Mouse (Mus musculus) lung, postnatal 14 days (tissue): ENCODE measurements around the gene Emilin2.

Experiments used
- DNase-seq: peaks from one replicate; pipeline ENCODE4 v3.0.0; 2021

Emilin2 gene

DNA sequence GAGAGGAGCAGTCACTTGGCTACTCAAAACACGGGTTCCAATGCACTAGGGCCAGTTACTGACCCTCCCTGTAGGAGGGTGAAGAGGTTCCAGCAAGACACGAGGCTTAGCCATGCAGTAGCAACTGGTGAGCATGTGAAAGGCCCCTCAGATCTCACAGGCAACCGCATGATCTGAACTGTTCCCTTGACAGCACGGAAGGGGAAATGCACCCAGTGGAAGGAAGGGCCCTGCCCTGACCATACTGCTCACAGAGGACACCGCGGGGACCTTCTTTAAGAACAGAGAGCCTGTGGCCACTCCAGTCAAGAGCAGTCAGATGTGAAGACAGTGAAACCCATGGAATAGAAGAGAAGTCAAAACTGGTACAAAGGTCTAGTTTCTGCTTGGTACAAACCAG lies 48.6 kb downstream of the Emilin2 start:
- no peak for DNase-seq

DNA sequence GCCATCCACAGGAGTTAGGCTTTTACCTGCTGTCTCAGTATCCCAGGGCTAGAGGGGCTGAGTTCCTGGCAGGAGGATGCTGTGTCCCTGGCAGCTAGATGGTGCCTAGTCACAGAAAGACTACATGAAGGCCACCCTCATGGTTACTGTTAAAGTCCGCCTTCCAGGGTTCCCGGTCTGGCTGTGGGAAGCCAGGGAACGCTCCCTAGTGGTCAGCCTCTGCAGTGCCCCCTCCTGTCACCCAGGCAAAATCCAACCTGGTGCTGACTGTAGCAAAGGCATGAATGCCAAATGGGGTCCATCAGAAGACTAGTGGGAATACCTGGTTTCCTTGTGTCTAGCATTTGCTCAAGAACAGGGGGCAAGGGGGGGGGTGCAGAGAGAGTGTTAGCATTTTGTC lies 51.1 kb downstream of the Emilin2 start:
- no peak for DNase-seq

DNA sequence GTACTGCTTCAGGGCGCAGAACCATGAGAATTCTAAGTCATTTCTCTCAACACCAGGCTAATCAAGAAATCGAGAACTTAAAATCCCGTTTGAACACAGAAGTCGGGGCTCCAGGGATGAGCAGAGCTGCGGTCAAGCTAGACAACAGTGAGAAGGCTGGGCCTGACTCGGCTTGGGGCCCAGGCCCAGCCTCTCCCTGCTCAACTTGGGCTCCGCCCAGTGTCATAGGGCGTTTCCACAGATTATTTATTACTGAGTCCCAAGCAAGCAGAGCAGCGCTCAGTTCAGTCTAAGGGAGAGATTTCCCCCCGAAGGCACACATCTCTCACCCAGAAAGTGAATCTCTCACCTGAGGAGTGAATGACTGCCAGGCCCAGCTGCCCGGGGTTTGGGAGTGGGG lies 52.1 kb downstream of the Emilin2 start:
- no peak for DNase-seq

DNA sequence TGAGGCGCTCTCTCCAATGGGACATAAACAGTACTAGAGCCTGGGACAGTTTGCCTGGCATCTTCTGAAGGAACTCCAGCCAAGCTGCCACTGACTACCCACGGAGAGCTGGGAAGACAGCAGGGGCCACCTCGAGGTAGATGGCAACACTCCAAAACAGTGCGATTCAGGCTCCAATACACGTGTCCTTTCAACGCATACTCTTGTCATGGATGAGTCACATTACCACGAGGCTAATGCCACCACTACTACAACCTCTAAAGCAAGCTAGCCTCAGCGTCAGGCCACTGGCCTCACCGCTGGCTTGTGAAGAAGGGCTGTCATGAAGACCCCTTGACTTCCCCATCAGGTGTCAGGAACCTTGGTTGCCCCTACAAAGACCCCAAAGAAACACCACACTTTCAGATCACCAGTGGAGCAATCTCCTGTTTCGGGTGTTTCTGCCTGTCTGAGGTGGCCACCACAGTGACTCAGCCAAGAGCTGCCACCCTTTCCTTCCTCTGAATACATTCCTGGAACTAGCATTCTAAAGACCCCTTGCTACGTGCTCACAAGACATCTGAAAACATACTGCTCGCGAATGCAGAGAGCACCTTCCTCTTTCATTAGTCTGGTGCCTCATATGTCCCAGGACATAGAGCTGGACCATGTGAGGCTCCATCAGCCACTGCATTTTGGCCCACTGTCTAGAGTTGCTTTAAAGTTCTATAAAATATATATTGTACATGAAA lies 54.8 kb downstream of the Emilin2 start:
- DNase-seq: no peak

DNA sequence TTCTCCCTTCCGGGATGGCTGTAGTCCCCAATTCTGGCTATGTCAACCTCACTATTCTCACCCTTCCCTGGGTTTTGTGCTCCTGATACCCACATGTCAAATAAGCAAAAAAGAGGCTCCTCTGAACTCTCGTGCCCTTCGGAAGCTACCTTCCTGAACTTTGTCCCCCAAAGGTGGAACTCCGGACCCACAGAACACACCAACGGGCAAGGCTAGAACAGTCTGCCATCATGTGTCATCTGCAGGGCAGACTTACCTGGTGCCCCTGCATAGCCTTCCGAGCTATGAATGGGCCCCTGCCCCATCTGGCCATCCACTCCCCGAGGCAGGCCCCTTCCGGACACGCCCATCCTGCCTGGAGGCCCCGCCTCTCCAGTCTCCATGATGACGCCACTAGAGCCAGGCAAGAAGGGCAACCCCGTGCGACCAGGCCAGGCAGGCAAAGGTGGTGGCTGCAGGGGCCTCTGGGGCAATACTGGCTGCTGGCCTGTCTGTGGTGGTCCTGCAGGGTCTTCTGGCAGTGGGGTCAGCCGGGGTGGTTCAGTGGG lies 55.6 kb downstream of the Emilin2 start:
- no peak for DNase-seq

DNA sequence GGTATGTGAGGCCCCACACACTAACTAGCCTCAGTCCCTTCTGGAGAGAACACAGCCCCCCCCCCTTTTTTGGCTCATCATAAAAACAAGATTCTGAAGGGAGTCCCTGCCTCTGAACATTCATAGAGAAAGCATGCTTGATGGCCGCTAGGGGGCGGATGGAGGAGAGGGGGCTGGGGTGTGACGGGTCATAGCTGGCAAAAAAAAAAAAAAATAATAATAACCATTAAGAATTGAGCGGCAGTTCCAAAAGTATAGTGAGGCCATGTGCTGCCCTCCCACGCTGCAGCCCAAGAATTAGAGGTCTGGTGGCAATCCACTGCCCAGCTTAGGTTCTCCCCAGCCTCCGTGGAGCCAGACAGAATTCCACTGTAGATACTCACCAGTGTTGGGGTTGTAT lies 57.0 kb downstream of the Emilin2 start:
- DNase-seq: peak; percentile 51

DNA sequence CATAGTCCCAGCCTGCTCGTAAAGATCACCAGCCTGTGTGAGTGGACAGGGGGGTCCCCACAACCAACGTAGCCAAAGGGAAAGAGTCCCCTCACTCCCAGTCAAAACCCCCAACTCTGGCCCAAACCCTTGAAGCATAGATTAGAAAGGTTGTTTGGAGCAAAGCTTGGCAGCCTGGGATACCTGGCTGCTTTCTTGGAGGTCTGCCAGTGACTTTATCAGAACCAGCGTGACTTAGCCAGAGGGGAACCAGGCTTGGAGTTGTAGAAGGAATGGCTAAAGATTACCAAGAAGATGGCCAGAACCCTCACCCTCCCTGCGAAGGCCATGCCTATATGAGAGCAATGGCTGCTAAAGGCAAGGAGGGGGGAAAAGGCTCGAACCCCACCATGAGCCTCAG lies 57.7 kb downstream of the Emilin2 start:
- no peak for DNase-seq

DNA sequence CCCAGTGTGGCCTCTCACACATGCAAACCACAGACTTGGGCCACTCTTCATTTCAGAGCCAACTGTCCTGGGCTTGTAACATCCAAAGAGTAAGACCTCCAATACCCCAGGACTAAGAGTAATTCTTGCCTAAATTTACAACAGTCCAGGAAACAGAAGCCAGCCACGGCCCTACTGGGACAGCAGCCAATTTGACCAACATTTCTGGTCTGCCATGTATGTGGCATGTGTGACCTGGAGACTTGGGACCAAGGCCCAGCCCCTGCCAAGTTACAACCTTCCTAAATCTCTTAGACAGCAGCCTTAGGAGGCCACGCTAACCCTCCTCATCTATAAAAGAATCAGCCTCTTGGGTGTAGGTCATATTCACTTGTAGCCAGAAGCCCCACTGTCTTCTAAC lies 58.4 kb downstream of the Emilin2 start:
- DNase-seq: no peak

DNA sequence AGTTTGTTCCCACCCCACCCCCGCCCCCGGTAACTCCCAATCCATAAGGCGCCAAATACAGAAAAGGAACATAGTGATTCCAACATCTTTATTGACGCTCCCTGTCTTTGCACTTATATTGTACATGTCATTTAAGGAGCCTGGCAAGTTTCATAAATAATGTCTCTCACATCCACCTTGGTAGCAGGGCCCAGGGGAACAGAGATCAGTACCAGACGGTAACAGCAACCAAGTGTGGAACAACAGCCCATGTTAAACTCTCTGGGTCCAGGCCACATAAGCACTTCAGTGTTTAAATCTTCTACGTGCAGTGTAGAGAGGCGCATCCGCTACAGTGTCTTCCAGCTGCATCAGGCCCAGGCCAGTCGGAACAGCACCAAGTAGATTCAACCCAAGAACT lies 59.7 kb downstream of the Emilin2 start:
- DNase-seq: no peak

DNA sequence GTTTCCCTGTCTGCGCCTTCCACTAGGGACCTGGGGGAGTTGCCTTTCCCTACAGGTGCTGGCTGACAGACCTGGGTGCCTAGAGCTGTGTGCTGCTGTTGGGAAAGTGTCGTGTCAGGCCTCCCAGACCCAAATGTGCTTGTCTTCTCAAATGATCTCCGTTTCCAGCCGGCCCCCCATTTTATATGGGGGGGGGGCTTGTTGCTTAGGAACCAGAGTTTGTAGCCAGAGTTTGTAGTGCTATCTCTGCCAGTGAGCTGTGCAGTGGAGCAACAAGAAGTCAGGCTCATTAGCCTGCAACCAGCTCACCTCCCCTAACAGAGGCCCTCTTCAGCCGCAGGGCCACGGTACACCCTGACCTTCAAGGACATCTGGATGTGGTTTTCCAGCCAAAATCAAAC lies 60.2 kb downstream of the Emilin2 start:
- no peak for DNase-seq

DNA sequence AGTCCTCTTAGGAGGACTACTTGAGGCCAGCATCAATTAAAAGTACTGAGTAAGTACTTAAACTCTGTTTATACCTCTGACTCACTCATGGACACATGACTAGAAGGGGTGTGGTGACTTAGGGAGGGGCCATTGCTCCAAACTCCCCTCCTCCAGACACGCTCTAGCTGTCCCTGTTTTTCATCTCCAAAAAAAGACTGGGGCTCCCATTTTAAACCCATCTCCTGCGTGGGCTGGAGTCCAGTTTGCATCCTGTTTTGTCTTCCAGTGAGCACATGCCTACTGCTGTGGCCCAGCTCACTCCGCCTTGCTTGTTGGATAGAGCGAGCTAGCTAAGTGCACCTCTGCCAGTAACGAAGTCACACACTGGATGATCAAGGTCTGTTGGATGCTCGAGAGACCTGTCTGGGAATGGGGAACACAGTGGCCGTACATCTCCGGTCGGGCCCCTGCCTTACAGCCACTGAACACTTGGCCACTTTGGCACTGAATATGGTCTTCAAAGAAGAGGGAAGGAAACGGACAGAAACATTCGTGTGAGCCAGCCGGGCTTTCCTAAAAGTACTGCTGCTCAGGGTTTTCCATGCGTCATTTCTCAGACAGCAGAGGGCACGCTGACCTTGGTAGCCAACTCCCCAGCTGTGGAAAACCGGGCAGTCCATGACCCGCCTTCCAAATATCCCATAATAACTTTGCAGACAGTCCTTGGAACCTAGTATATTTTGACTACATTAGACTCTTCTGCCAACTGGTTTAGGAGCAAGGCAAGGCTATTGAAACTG lies 60.8 kb downstream of the Emilin2 start:
- no peak for DNase-seq

DNA sequence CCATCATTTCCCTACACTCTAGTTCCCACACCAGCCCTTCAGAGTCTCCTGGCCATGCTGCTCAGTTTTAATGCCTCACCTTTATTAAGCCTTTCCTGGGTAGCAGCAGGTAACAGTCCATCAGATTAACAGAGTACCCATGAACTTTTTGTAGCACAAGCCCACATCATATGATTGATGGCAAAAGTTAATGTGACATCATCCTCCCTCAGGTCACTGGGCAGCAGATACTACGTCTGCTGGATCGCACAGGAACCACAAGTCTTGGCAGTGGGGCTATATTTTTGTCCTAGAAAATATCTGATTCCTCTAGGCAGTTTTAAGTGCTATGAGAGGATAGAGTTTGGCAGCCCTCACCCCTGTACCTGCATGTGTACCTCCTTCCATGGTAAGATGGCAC lies 61.7 kb downstream of the Emilin2 start:
- no peak for DNase-seq

DNA sequence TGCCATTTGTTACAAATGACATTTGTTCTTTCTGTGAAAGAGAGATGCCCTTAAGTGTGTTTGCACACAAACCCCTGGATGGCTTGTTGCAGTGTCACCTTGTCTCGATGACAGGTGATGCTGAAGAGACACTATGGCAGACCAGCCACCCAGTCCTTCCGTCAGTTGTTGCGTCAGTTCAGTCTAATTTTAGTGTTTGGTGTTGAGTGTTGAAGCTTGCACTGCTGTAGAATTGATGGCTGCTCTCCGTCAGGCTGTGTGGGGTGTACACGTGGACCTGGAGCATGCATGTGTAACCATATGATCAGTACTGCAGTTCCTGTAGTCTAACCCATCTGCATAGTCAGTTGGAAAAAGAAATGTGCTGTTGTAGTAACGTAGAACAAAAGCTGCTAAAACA lies 62.8 kb downstream of the Emilin2 start:
- no peak for DNase-seq

DNA sequence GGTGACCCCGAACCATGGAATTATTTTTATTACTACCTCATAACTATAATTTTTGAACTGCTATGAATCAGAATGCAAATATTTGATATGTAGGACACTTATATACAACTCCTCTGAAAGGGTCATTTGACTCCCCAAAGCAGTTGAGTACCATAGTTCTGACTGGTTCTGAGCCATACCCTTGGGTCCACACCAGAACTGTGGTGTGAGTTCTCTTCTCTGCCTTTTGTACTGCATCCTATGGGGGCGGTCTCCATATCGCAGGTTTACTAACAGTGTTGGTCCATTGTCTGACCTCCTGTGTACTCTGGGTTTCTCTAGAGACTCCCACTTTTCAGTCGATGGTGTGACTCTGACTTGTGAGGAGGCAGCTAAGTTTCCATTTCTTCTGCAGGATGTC lies 65.8 kb downstream of the Emilin2 start:
- DNase-seq: no peak

DNA sequence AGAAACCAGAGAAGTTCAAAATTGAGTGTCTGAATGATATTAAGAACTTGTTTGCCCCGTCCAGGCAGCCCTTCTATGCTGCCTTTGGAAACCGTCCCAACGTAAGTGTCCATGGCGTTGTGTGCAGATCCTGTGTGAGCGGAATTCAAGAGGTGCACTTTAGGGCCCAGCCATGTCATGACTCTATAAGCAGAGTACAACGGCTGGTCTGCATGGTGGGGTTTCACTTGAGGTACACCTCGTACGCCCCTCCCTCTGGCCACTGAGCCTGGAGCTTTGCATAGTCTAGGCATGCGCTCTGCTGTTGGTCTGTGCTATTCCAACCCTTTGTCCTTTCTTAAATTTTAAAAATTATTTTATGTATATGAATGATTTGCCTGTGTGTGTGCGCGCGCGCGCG lies 66.6 kb downstream of the Emilin2 start:
- DNase-seq: no peak

DNA sequence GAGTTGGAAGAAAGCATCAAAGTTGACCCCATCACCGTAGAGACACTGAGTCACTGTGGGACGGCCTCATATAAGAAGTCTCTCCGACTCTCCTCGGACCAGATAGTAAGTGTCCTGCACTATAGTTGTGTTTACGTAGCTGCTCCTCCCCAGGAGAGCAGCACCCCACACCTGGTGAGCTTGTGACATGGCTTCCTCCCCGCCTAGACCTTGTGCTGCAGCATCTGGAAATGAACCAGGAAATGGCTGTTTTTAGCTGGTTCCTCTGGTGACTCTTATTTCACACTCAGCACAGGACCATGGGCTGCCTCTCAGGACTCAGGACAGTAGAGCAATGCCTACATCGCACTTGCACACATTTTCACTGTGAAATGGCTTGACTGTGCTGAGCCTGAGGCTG lies 69.1 kb downstream of the Emilin2 start:
- no peak for DNase-seq

DNA sequence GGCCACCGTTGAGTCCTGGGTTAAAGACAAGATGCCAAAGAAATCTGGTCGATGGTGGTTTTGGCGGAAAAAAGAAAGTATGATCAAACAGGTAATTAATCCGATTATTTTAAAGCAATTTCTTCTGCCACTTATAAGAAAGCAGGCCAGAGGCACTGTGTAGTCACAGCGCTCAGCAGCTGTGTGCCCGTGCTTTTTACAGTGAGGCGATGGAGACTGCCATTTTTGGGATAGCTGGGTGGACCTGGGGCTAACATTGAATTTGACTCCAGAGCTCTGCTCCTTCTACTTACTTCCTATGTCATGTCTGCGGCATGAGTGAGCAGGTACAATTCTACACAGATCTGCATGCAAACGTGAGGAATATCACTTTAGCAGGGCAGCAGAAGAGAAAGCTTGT lies 71.0 kb downstream of the Emilin2 start:
- DNase-seq: no peak

DNA sequence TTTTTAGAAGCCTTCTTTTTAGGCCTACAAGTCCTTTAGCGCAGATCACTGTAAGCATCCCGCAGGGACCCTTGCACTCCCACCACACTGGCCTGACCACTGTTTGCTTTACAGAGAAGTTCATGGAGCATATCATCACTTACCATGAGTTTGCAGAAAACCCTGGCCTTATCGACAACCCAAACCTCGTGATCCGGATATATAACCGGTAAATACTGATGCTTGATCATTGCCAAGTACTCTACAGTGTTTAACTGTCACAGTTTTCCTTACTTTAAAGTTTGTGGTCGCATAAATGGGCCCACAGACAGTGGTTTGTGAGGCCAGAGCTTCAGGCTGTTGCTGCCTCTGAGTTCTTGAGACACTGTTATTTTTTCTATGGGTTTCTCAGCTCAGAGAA lies 73.3 kb downstream of the Emilin2 start:
- DNase-seq: no peak

DNA sequence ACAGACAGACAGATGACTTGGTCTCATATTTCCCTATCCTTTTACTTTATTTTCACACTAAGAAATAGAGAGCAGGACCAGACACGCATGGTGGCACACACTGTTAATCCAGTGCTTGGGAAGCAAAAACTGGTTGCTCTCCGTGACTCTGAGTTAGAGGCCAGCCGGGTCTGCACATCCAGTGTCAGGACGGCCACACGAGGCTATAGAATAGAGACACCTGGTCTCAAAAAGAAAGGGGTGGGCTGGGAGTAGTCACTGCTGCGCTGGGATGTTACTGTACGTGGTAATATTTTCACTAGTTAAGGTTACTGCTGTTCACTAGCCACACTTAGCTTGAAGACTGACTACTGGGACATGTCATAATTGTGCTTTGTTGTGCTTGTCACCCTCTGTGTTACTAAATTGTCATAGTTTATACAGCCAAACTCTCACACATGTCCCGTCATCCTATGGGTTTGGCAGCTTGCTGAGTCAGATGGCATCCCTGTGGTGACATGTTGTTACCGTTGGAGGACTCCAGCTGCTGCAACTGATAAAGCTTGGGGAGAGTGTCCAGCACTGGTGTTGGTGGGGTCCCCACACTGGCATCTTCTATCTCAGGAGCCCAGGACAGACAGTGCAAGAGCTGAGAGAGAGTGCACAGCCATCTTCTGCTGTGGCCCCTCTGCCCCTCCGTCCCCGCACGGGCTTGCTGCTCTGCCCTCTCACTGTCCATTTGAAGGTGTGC lies 76.4 kb downstream of the Emilin2 start:
- no peak for DNase-seq

DNA sequence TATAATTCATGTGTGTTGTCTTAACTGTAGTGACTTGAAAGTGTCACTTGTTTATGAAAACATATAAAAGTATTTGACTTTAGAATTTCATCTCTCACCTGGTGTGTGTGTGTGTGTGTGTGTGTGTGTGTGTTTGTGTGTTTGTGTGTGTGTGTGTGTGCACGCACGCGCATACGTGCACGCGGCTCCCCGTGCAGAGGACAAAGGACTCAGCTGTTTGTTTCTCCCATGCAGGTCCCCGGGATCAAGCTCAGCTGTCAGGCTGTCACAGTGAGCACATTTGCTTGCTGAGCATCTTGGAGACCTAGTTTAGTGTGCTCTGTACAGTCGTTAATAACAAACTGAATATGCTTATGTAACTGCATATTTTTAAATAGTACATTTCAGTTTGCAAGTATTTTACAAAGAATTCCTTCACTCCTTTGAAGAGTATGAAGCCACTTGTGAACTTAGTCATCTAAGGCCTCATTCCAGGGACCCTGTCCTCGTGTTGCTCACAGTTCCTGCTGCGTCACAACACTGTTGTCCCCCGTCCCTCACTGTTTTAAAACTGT lies 77.7 kb downstream of the Emilin2 start:
- DNase-seq: no peak

DNA sequence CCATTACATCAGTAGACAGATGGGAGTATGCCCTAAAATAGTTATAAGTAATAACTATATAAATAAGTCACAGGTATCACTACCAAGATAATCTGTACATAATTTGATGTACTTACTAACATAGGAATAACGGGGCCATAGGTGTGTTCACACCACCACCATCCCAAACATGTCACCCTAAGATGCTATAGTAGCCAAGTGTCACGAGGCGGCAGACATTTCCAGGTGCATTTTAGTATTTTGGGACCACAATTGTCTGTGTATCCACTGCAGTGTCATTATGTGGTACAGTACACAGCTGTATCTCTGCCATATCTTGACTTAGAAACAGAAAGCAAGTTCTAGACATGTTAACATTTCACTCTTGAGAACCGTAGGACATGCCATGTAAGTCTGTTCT lies 78.6 kb downstream of the Emilin2 start:
- no peak for DNase-seq

DNA sequence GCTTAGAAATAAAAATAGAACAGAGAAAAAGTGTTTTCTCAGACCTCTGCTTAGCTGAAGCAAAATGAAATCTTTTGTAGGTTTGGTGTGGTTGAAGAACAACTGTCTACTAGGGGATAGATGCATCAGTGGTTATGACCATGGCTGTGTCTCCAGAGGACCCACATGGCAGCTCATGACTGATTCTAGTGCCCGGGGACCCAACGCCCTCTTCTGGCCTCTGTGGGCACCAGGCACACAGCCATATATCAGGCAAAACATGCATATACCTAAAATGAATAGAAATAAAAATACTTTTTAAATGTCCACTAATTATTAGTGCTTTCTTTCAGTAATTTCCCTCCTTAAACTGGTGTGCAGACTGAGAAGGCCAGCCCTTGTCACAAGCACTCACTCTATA lies 79.8 kb downstream of the Emilin2 start:
- no peak for DNase-seq

DNA sequence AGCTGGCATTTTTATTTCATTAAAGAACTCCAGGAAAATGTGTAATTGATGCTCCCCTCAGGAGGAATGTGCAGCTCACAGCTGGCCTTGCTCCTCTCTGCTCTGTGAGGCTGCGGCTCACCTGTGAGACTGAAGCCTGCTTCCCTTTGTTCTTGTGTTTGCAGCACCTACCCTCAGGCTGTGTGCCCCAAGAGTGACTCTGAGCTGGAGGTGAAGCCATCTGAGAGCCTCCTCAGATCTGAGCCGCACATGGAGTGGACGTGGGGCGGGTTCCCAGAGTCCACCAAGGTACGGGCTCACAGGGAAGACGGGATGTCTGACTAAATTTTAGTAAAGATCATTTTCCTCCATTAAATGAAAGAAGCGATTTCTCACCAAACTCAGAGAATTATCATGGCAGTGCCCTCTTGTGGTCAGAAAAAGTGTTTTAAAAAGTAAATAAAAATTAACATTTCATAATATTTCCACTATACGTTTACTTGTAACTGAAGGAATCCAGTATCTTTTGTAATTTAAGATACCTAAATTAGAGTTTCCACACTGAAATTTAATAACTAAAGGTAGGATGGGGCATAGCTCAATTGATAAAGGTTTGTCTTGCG lies 81.6 kb downstream of the Emilin2 start:
- DNase-seq: no peak
